Mouse (Mus musculus) adrenal gland (tissue): Measurements from ENCODE around the gene Rrp1b.
"Not testable (repeated sequence)": the region's sequence is repeated elsewhere in the genome, so short reads cannot be mapped to it uniquely, and the experiment has no call there.

Experiments used
- intact Hi-C: fragments of 180-260 bp; cut with DNase I; formaldehyde crosslinking; loops from one replicate; pipeline ENCODE4 v1.15.1; 2025

Rrp1b gene

DNA sequence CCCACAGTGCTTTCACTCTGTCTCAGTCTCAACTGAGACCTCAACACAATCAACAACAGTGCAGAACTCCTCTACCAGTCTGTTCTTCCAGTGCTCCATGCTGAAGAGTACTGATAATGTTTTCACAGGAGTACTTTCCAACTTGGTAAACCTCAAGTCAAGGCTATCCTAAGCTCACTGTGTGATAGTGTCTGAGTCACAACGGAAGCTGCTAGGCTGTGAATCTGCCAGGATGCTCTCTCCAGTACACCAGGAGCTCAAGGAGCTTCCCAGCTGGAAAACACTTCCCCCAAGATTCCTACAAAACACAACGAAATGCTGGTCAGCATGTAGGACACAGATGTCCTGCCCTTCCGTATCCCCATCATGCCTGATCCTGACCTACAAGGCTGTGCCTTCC lies 7.6 kb upstream of the Rrp1b start:
- intact Hi-C loops, result loop anchor here (5.0 to 10.0 kb wide), 2 partner anchors 171 to 254 kb away; partner anchors contain the start of gene Sik1

DNA sequence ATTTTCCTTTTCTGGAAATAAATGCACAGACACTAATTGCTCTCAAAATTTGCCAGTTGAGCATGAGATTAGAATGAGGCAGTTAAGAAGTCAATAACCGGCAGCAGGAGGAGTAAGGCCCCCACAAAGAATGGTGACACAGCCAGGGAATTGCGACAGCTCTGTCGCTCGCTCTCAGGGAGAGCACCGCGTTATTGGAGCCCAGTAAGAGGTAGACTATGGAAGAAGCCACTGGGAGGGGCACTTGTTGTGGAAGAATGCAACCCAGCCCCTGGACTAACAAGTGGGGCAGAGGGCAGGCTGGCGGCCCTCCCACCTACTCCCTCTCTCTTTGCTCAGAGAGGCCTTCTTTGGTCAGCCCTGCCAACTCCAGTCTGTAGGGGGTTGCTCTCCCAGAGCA lies 4.2 kb upstream of the Rrp1b start:
- intact Hi-C loops, result no loop called here

DNA sequence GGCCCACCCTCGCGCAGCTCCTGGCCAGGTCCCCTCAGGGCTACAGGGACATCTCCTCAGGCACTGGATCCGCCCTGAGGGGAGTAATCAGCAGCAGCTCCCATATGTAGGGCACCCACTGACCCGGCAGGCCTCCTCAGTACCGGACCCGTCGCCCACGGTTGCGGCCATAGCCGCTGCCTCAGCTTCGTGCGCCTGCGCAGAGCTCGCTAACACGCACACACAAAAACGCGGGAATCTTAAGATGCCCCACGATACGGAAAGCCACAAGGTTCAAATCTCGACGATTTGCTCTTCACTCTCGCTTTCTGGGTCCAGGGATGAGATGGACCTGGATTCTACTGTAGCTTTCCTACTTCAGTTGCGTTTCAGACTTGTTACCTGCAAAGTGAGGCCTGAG lies 1.6 kb upstream of the Rrp1b start:
- intact Hi-C loops, result no loop called here

DNA sequence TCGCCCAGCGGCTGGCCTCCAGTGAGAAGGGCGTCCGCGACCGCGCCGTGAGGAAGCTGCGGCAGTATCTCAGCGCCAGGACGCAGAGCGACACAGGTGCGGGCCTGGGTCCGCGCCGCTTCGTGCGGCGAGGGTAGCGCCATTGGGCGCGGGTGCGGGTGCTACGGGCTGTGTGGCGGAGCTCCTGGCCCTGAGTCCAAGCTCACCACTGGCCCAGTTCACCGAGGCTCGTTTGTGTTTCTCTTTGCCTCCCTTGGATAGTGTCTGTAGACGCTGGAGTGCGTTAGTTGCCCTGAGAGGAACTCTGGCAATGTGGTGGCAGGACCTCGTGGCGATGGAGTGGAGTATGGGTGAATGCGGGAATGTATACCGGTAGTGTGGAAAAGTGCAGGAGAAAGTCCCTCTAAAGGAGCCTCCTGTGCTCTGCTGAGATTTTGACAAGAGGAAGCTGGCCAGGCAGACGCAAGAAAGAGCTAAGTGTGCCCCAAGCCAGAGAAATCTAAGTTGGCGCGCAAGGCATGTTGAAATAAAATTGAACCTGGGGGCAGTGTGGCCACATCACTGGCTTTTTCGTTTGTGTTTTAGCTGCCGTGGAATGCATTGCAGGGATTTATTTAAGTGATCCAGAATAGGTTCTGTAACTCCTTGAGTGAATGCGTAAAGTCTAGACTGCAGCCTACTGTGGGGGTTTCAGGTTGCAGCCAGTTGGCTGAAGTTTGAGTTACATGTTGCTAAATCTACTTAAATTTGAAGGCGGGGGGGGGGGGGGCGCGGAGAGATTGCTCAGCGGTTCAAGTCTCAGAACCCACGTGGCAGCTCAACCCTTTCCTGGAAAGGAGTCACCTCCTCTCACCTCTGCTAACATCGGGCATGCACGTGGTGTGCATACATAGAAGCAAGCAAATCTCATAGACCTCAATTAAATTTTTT lies 874 bp downstream of the Rrp1b start:
- intact Hi-C loops, result loop anchor here (2.0 kb wide), 1 partner anchor 36 kb away; no protein-coding TSS in a partner anchor

DNA sequence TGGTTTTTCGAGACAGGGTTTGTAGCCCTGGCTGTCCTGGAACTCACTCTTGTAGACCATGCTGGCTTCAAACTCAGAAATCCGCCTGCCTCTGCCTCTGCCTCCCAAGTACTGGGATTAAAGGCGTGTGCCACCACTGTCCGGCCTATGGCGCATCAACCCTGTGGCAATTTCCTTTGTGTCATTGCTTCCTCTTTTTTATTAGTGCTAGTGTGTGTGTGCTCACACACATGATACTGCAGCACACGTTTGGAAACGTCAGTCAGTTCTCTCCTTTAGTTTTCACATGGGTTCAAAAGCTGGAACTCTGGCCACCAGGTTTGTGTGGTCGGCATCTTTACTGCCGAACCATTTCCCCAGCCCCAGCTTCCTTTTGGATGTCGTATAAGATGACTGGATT lies 4.4 kb downstream of the Rrp1b start:
- intact Hi-C loops, result no loop called here

DNA sequence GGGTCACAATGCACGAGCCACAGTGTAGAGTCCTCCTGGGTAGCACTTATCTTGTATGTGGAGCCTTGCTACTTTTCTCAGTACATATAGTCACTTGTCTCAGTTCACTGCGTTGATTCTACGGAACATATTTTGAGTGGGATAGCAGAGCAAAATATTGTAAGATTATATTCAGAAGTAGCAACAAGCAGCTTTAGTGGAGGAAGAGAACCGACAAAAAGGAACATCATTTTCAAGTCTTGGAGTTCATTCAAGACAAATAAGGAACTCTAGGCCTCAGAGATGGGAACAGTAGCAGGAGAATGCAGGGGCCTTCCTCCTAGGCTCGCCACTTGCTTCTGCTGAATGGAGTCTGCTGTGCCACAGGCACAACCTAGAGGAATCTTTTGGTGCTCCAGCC lies 10.6 kb downstream of the Rrp1b start:
- intact Hi-C loops, result no loop called here

DNA sequence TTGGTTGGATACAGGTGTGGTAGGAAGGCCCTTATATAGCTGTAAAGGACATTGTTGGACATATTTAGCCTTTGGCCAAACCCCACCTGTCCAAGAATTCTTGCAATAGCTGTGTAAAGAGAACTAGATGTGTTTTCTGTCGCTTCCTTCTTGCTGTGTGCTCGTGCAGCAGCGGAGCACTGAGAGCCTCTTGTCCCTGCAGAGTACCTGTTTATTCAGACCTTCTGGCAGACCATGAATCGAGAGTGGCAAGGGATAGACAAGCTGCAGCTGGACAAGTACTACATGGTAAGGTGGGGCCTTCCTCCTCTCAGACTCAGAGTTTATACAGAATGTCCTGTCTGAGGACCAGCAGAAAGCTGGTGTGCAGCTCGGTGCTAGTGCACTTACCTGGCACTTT lies 12.5 kb downstream of the Rrp1b start:
- intact Hi-C loops, result no loop called here

DNA sequence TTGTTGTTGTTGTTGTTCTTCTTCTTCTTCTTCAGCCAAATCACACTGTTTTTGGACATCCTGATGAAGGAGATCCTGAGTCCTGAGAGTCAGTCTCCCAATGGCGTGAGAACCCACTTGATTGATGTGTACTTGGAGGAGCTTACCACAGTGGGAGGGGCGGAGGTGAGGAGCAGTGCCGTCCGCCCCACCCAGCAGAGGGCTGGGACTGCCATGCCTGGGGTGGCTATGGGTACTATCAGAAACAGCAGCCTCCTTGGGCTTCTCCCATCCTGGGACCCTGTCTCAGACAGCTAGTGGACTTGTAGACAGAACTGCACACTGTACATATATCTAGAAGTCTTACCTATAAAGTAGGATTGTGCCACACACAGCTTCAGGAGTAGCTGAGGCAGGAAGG lies 14.0 kb downstream of the Rrp1b start:
- intact Hi-C loops, result no loop called here

DNA sequence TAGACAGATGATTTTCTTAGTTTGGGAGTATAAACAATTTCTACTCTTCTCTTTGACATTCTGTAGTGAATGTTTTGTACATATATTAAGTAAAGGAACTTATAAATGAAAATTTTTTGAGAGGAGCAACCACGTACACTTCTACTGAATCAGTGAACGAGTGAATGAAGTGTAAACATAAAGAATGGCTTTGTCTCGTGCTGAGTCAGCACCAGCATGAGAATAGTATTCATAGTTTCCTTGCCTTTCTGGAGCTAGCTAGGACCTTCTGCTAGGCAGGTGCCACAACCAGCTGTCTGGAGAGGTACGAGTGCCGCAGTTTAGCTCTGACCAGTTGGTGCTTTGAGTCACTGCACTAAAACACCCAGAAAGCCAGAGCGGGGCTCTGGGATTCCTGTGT lies 14.7 kb downstream of the Rrp1b start:
- intact Hi-C loops, result no loop called here

DNA sequence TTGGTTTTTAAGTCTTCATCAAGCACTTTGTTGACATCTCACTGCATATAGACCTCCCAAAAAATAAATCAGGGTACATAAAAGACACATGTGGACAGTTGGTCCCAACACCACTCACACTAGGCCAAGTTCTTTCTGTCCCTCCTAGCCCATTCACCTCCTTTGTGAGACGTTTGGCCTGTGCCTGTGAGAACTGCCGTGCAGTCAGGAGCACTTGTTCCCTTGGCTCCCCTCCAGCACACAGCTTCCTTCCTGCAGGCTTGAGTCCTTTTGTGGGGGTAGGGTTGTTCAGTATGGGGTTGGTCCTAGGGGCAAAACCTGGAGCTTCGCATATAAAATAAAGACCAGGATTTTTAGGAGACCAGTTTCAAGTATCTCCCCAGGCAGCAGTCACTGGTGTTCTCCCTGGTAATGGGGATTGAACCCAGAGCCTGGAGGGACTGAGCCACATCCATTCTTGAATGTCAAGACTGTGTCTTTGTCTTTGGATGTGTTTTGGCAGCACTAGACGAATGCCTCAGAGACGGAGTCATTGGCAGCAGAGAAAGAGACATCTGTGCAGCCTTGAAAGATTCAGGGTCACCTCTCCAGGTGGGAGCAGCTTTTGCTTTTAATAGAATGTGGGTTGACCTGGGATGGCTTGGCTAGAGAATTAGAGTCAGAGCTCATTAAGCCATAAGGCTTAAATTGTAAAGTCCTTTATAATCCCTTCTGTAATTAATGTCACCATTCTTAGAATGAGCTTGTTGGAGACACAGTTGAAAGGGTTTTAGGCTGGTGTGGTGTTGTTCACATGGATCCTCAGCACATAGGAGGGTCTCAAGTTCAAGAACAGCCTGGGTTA lies 16.6 kb downstream of the Rrp1b start:
- intact Hi-C loops, result no loop called here

DNA sequence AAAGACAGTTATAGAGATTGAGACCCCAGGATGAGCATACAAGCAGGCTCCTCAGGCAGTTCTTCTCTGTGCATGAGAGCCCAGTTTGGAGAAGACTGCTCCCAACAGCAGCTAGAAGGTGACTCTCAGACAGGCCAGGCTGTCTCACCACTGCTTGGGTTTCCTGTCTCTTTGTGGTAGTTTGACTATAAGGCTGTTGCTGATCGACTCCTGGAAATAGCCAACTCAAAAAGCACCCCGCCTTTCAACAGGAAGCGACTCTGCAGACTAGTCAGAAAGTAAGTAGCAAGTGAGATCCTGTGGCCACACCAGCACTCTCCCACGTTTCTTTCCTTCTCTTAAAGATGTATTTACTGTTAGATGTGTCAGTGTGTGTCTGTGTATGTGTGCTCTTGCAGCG lies 17.8 kb downstream of the Rrp1b start:
- intact Hi-C loops, result no loop called here

DNA sequence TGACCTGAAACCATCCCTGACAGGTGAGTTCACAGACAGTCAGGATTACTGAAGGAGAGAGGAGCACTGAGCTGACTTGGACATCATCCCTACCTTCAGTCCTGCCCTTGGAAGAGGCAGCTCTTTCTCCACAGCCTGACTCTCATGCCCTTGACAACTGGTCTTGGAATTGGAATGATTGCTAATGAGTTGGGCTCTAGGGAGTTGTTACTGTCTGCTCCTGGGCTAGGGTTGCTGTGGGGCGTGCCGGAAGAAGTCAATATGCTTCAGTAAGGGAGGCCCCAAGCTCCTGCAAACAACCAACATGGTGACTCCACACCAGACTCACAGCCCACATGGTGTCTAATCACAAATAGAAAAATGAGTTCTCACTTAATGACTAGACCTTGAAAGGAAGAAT lies 21.9 kb downstream of the Rrp1b start:
- intact Hi-C loops, result no loop called here

DNA sequence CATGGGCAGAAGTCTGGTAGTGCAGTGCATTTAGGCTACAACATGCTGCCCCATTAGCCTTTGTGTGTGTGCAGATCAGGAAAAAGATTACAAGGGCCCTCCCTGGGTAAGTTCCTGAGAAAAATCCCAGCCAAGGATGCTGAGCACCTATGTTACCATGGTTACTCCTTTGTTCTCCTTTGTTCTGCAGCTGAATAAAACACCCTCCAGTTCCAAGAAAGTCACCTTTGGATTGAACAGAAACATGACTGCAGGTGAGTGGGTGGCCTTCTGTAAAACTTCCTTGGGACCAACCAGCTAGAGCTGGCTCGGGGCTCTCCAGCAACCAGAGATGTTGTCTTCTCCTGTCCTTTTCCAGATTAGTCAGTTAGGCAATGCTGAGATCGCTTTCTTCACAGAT lies 23.2 kb downstream of the Rrp1b start:
- intact Hi-C loops, result no loop called here

DNA sequence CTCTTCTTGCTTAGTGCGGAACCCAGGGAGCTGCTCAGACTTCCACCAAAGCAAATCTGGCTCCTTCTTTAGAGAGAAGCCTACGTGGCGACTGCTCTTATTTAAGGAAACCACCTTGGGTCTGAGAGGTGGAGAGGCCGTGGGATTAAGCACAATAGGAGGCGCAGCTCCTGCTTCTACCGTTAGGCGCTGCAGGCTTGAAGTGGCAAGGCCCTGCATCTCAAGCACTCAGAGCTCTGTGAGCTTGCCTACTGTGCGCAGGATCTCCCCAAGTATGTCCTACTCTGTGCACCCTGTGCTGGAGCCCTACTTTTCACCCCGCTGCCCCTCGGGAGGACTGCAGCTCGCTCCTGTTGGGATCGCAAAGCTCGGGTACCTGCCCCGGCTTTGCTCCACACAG lies 25.3 kb downstream of the Rrp1b start:
- intact Hi-C loops, result no loop called here

DNA sequence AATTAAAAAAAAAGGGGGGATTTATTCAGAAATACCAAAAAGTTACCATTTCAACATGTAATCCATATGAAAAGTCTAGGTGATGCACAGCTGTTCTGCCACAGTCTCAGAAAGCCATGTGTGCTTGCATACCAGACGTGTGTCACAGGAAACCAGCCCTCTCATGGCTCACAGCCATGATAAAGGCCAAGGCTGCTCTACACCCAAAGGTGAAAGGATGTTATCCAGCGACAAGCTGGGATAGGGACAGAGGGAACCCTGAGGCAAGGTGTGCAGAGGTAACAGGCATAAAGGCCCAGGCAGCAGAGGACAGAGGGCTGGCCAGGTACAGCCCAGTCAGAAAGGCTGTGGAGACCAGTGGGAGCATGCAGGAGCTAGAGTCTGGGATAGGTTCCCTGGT lies 27.8 kb downstream of the Rrp1b start:
- intact Hi-C loops, result no loop called here

DNA sequence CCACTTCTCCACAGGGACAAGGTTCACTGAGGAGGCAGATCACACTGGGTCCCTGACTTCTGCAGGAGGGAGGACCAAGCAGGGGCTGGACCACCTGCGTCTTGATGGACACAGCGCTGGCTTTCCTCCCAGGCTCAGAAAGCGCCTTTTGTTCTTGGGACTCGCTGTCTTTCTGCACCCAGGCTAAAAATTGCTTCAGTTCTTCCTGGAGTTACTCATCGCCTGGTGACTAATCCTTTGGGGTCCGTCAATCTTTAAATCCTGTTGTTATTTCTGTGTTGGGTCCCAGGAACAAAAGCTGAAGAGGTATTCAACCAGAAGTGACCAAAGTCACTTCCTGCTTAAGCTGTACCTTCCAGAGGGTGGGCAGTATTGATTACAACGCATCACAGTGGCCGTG lies 28.9 kb downstream of the Rrp1b start:
- intact Hi-C loops, result not testable (repeated sequence)

DNA sequence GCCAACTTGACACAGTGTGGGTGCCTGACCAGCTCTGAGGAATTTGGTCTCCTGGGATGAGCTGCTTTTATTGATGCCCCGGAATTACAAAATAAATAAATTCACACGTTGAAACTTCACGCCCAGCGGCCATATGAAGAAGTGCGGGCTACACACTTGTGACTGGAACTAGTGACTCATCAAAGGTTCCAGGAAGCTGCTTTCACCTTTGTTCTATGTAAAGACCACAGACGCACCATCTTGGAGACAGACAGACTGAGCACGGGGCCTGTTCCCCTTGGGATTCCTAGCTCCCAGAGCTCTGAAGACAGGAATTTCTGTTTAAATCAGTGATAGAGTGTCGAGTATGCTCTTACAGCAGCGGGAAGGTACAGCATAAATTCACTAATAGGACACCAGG lies 31.6 kb downstream of the Rrp1b start:
- intact Hi-C loops, result no loop called here

DNA sequence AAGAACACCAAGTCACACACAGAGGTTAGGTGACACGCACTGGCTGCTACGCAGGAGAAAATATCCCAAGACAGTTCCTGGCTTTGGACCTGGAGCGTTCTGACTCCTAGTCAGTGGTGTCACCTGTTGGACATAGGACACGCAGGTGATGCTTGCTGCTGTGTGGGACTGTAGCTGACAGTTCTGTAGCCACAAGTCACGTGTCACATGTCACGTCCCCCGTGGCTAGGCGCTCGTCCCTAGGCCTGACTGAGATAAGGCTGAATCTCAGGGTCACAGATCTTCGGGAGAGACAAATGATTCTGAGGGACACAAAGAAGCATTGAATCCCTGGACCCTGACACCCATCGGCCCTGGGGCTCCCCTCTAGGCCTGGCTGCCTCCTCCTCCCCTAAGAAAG lies 32.5 kb downstream of the Rrp1b start:
- intact Hi-C loops, result no loop called here

DNA sequence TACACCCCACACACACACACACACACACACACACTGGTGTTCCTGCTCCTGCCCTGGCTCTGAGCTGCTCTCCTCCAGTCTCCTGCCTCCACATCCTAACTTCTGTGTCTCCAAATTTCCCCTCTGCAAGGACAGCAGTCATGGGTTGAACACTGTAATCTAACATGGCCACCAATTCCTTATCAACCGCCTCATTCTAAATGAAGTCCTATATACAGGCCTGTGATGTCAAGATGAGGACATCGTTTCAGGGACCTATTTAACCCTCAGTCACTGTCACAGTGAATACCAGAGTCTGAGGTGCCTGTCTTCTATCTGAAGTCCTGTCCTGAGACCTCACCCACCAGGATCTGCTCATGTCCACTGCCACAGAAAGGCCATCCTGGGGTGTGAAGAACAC lies 32.9 kb downstream of the Rrp1b start:
- intact Hi-C loops, result no loop called here

DNA sequence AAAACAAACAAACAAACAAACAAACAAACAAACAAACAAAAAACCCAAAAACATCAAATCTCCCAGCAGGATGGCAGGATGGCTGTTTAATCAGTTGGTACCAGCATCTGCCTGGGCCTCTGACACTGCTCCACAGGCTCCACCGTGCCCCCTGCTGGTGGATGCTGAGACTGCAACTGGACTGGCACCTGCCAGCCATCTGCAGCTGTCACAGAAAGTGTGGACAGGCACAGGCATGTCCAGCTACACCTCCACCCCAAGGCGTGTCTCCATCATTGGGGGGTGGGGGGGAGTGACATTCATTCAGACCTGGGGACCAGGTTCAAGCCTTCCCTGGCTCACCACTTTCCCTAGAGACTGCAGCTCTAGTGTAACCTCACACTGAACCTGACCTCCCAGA lies 37.5 kb downstream of the Rrp1b start:
- intact Hi-C loops, result loop anchor here (2.0 kb wide), 3 partner anchors 37 to 389 kb away; partner anchors contain the start of genes Hsf2bp and Rrp1b

DNA sequence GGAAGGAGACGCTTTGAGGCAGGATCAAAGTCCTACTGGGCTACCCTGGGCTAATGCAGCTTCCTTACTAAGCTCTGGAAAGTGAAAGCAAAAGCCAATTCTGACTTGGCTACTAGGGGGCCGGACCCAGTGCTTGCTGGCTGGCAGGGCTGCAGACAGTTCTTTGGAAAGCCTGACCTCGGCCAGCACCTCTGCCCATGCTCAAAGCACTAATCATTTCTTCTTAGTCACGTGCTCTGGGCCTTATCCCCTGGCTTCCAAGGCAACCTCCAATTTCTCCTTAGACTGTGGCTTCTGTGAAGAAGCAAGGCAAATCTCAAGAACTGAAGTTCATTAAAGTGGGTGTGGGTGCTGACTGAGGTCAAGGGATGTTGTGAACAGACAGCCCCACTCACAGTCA lies 38.8 kb downstream of the Rrp1b start:
- intact Hi-C loops, result no loop called here

DNA sequence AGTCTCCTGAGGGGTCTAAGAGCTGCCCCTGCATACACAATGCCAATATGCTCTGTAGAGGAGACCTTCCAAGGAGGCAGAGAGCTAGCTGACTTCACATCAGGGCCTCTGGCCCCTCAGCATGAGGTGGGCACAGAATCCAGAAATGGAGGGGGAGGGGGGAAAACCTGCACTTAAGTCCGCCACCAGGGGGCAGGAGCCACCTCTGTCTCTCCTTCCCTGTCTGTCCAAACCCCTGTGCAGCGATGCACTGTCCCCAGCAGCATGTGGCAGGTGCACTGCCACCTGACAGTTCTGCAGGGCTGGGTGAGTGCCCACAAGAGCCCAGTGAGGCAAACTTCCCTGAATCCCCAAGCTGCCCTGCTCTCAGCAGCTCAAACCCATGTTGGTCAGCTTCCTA lies 39.3 kb downstream of the Rrp1b start:
- intact Hi-C loops, result no loop called here
